Mouse (Mus musculus) layer of hippocampus, adult 8-10 months (tissue): ENCODE measurements around the gene Gm9508. TPM values are rescaled to one million over a fixed set of nuclear protein-coding genes. Genes with fewer than 3 reads are reported as not detected.

Experiments used
- DNase-seq, 2 experiments: peaks; one replicate each; pipeline ENCODE4 v3.0.0; 2022; ENCODE audit warnings: low spot score in 2 of 2
- total RNA-seq, 4 experiments: library from RNA; stranded (reverse); gene quantifications; 2 replicates each; pipeline ENCODE4 v1.2.4; 2022

Gene Gm9508
- total RNA-seq, 4 experiments from 2014 or later = not detected

DNA sequence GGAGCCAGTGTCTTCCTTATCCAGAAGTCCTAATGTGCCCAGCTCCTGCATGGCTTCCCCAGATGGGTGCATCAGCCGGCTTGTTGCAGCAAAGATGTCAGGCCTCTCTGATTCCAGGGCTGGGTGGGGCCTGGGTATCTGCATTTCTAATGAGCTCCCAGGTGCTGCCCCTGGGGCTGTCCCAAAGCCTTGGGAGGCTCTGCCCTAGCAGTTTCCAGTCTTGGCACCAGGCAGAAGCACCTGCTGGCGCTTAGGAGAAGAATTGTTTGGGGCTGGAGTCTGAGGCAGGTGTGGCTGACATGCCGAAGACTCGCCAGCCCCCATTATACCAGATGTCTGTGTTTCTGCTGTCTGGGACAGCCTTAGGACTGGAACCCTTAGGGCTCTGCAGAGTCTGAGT is 26.3 kb downstream of the Gm9508 start:
- DNase-seq = no peak

DNA sequence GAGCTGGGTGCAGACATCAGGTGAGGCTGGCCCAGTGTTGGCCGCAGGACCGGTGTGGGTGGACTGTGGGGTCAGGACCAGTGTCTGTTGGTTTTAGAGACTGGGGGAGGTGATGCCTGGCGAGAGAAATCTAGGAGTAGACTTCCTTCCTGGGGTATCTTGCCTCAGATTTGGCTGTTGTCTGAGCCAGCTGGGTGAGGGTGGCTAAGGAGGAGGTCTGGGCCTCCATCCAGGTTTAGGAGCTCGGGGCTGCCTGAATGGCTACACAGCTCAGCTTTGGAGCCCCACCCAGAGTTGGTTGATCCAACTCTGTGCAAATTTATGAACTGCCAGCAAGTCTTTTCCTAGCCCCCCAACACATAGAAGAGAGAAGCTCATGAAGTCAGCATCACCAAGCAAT is 29.6 kb downstream of the Gm9508 start:
- no peak for DNase-seq

DNA sequence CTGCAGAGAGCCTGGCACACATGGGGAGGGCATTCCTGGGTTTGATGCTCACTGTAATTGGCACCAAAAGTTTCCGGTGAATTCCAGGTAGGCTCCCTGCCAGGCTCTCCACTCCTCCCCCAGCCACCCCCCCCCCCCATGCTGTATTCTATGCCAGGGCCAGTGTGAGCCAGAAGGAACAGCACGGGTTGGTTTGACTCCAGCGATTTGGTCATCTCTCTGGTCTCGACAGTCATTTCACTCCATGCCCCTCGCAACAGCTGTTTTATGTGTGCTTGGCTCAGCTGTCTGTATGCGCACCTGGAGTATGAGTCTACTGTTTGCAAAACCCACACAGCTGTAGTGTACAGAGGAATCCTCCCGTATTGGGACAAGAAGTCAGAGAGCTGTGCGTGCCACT is 30.7 kb downstream of the Gm9508 start:
- no peak for DNase-seq

DNA sequence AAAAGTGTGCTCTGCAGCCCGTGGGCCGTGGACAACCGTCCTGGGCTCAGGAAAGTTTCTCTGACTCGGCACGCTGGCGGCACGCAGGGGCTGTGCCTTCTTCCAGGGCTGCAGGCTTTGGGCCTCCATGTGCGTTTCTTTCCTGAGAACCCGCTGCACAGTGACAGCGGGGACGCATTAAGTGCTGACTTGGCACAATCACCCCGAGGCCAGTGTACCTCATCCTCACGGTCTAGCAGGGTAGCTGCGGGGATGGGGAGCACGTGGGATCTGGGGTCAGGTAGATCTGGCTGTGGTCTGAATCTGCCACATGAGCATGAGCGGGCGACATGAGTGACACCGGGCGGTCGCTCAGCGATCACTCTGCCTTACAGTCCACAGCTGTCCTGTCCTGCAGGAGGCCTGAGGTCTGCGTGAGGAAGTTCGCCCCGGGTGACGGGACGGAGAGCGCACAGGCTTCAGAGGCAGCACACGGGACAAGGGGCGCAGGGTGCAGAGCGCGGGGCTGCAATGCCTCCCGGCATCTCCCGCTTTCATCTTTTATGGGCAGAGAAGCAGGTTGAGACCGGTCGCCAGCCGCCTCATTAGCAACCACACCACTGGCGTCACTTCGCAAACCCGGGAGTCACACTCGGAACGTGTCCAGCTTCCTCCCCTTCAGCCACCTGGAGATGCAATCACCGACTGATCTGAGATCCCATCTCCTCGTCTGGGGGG is 32.9 kb downstream of the Gm9508 start:
- no peak for DNase-seq

DNA sequence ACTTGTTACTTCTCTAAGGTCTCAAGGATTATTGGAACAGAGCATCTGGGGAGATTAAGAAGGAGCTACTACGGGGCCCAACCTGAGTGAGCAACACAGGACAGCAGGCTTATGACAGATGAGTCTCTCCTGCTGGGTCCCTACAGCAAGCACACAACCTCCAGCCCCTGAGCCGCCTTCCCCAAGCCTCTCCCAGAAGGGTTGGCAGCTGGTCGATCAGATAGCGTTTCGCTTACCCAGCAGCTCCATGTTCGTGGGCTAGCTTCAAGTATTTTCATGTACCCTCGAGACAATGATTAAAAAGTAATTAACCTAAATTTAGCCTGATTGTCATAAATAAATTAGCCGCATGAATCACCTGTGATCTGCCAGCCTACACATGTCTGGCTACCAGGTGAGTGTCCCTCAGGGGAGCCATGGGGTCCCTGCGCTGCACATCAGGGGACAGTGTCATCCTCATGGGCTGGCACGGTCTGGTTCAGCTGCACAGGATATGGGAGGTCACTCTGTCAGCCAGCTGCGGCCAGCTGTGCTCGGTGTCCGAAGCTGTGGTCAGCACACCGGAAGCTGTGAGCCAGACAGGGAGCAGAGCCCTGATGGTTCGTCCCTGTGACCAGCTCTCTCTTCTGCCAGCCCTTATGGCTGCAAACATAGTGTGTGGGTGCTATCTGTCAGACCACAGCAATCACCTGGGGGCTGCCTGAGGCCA is 38.6 kb downstream of the Gm9508 start:
- no peak for DNase-seq

DNA sequence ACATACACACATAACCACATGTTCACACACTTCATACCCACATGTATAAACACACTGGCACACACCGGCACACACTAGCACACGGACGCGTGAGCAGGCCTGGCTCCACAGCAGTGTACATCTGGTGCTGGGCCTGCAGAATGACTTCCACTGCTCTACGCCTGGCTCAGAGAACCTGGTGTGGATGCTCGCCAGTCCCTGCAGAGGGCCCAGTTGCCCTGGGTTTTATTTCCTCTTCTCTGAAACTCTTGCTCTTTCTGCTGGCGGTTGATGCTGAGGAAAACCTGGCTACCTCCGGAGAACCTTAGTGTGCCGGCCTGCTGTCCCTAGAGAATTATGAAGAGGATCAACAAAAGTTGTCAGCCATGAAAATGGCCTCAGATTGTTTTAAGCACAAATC is 45.0 kb downstream of the Gm9508 start:
- DNase-seq = no peak

DNA sequence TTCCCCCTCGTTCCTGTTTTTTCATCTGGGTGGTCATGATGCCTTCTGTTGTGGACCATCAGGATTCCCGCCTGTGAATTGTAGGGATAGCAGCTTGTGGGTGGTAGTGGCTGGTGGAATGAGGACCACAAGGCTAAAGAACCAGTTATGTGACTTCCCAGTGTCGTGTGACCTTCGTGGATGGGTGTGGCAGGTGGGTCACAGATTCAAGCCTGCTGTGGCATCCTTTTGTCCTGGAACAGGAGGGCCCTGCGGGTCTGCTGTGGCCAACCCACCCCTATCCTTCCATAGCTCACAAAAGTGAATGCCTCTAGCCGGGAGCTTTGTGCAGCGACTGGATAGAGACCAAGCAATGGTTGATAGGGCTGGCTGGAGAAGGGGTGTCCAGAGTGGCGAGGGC is 49.1 kb downstream of the Gm9508 start:
- DNase-seq = no peak

DNA sequence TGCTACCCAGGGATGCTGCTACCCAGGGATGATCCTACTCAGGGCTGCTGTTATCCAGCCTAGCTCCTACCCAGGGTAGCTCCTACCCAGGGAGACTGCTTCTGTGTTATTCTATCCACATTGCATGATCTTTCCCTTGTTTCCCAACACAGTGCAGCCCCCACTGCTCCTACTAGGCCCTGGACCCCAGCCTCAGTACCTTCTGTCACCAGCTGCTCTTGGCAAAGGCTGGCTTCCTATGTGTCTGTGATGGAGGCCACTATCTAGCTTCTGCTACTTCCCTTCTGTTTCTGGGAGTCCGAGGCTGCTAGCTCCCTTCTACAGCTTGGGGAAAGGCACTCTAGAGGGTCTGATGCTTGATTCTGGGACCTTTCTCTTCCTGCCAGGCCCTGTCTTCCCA is 49.6 kb downstream of the Gm9508 start:
- DNase-seq = no peak

Other genes starting within 250 kb of the Gm9508 start
- 10 to 100 TPM; 30.5 to 39.0 (median 31.9) TPM for gene Fam207a, start 181.4 kb downstream of the Gm9508 start, total RNA-seq
- 10 to 100 TPM in 2 of 4 experiments, 1 to 10 TPM in 2; 3.8 to 36.2 (median 15.3) TPM for gene Itgb2, start 167.0 kb downstream of the Gm9508 start, total RNA-seq
- 10 to 100 TPM; 79.3 to 96.1 (median 86.9) TPM for gene Pttg1ip, start 115.5 kb downstream of the Gm9508 start, total RNA-seq
- 100 to 1,000 TPM; 144 to 152 (median 147) TPM for gene Sumo3, start 91.1 kb downstream of the Gm9508 start, total RNA-seq
- 10 to 100 TPM in 3 of 4 experiments, 1 to 10 TPM in 1; 7.6 to 33.3 (median 12.1) TPM for gene Gm49325, start 91.0 kb downstream of the Gm9508 start, total RNA-seq
- gene Ube2g2, start 75.0 kb downstream of the Gm9508 start, total RNA-seq = 10 to 100 TPM; 64.2 to 89.9 (median 76.6) TPM
- gene Tspear, start 10.7 kb downstream of the Gm9508 start, total RNA-seq = not detected
- gene Gm19402, start 6.5 kb downstream of the Gm9508 start, total RNA-seq = not detected
- gene Gm10272, start 9.4 kb upstream of the Gm9508 start, total RNA-seq = not detected
- gene Gm10024, start 14.2 kb upstream of the Gm9508 start, total RNA-seq = not detected
- gene Gm10142, start 18.6 kb upstream of the Gm9508 start, total RNA-seq = not detected
- gene Krtap12-1, start 23.4 kb upstream of the Gm9508 start, total RNA-seq = not detected
- not detected for gene Gm10100, start 29.3 kb upstream of the Gm9508 start, total RNA-seq
- gene Gm18596, start 45.4 kb upstream of the Gm9508 start, total RNA-seq = not detected
- not detected for gene Gm9736, start 54.1 kb upstream of the Gm9508 start, total RNA-seq
- not detected for gene Gm3233, start 62.4 kb upstream of the Gm9508 start, total RNA-seq
- not detected for gene Gm3238, start 74.1 kb upstream of the Gm9508 start, total RNA-seq
- gene Gm7138, start 79.7 kb upstream of the Gm9508 start, total RNA-seq = not detected
- gene Gm3250, start 85.3 kb upstream of the Gm9508 start, total RNA-seq = not detected
- not detected for gene Gm7137, start 91.0 kb upstream of the Gm9508 start, total RNA-seq
- gene Gm9639, start 97.8 kb upstream of the Gm9508 start, total RNA-seq = not detected
- gene Gm19668, start 101.9 kb upstream of the Gm9508 start, total RNA-seq = not detected
- gene Gm9507, start 114.6 kb upstream of the Gm9508 start, total RNA-seq = not detected
- gene Gm2696, start 117.4 kb upstream of the Gm9508 start, total RNA-seq = not detected
- gene Krtap10-4, start 129.9 kb upstream of the Gm9508 start, total RNA-seq = not detected
- gene Krtap10-10, start 138.7 kb upstream of the Gm9508 start, total RNA-seq = not detected
- gene Gm36176, start 149.6 kb upstream of the Gm9508 start, total RNA-seq = not detected
- not detected for gene Gm10318, start 155.6 kb upstream of the Gm9508 start, total RNA-seq
- gene Gm3285, start 164.7 kb upstream of the Gm9508 start, total RNA-seq = not detected
- 1 to 10 TPM; 4.5 to 7.7 (median 5.4) TPM for gene Lrrc3, start 205.3 kb upstream of the Gm9508 start, total RNA-seq